Mouse (Mus musculus) cerebellum, adult 11 months (tissue): ENCODE data around the gene Kansl1l.
A peak's percentile ranks its signal among the peaks of the same experiment; 100 is the strongest.

ENCODE experiments used
- DNase-seq: peaks from one replicate; pipeline ENCODE4 v3.0.0; 2022

The Kansl1l gene

DNA sequence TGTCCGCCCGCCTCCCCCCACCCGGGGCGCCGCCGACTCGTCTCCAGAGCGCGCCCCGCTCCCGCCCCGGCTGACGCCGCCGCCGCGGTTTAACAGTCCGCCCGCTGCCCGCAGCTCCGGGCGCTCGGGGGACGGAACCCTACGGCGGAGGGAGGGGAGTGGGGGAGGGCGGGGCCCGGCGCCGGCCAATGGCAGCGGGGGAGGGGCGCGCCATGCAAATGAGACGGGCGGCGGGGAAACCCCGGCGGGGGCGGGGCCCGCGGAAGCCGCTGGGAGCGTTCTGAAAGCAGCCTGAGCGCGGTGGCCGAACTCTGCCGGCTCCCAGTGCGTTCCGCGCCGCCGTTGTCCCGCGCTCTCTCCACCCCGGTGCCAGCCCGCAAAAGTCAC is at the start of gene Kansl1l:
Gene Kansl1l (minus strand): TSS at position 110 of the 387 bp plus-strand sequence.
- DNase-seq: peak; percentile 93

DNA sequence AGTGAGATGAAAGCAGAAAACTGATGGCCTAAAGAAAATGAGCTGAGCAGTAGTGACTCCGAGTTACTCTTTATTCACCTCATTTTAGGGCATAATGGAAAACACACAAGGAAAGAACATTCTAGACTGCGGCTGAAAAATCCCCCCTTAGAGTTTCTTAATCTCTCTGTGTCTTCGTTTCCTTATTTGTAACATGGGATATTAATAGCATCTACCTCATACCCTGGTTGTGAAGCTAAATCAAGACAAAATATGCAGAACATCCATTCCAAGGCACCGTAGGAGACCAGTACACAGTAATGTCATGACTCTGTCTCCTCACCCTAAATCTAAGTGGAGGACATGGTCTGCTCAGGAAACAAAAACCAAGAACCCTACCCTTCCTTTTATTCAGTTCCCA is 48.3 kb upstream of the Kansl1l start:
- no peak for DNase-seq

DNA sequence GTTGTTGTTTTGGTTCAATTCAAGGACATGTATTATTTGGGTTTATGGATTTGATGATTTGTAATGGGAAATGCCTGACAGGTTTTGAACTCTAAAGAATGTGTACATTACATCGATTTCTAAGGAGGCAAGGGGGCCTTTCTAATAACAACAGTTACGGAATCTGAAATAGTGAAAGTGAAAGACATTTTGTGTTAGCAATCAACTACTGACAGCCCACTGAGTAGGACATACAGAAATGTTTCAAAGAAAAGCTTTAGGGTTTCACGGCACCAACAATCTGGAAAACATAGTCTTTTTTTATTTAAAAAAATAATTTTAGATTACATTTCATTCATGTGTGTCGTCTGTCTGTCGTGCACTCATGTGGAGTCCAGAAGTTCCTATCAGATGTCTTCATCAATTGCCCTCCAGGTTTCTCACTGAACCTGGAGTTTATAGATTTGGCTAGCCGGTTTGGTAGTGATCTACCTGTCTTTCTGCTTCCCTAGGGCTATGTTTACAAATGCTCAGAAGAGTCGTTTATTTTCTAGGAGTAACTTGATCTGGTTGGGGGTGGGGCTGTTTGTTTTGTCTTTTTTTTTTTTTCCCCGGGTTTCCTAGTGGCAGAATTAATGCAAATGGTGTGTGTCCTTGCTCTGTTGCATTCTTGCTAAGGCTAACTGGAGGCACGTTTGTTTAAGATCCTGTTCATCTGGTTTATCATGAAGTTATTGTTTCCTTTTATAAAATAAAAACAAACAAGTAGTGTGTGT is 46.6 kb upstream of the Kansl1l start:
- DNase-seq: no peak

DNA sequence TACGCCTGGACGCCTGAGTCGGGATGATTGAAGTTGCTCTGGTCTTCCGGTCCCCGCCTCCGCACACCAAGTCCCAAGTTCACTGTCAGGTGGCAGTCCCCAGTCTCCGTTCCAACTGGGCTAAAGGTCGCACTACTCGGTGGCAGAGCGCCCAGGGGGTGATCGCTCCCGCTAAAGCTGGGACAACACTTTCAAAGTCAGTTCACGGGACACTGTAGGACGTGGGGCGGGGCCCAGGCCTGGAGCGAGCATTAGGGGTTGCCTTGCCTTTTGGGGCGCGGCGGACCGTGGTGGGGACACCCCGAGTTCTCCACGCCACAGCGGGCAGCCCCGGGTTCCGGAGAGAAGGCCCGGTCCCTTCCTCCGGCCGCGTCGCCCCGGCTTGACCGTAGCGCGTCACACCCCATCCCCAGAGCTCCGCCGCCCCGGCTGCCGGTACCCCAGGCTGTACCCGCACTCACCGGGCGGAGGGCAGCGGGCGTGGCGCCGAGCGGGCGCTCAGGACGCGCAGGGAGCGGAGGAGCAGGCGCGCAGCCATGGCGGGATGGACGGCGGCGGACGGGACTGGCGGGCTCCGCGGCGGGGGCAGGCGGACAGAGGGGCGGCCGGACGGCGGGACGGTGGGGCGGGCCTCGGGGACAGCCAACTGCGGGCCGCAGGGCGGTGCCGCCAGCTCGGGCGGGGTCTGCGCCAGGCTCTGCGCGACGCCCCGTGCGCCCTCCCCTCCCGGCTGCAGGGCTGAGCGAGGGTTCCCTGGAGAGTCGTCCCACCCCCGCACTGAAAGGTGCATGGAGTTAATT is 45.5 kb upstream of the Kansl1l start, which contains the start of gene Acadl:
Gene Acadl (minus strand): TSS at position 566 of the 800 bp plus-strand sequence.
- DNase-seq: peak; percentile 23

DNA sequence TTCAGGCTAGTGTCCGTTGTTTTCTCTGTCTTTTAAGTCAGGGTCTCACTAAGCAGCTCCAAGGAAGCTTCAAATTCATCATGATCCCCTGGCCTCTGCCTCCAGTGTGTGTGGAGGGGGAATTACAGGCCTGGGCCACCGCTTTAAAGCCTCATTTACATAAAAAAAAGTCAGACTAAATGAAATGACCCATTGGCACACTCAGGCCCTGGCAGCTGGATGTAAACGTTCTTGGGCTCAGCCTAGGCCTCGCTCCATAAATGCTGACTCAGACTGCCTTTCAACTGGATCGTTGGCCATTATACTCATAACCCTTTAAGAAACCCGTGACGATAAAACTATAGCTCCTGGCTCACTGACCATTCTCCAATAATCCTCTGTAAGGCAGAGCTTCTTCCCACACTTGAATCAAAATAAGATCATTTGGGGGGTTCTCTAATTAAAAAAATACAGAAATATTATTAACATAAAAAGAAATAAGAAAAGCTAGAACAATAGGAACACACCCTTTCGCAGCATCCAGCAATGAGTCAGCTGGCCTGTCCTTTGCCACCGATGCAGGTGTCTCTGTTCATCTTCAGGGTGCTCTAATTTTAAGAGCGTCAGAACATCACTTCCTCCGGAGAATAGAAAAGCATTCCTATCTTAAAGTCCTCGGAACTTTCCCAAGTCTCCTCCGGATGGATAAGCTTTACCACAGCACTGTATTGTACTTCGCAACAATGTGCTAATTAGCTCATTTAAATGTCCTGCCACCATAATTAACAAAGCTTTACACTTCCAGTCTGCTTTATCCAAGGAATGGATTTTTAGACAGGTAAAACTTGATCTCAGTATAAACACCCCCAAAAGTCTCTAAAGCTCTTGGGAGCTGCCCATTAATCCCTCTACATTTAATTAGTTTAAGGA is 44.7 kb upstream of the Kansl1l start:
- no peak for DNase-seq

DNA sequence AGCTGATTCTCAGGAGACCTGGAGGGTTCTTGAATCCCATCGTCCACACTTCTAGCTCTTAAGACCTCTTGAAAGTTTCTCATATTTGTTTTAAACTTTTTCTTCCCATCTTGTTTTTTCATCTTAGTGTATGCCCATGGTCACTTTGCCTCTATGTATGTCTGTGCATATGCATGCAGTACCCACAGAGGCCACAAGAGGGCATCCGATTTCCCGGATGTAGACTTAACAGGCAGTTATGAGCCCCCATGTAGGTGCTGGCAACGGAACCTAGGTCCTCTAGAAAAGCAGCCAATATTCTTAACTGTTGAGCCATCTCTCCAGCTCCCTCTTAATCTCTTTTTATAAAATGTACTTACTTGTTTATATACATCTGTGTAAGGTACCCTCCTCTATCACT is 30.1 kb upstream of the Kansl1l start:
- DNase-seq: no peak

DNA sequence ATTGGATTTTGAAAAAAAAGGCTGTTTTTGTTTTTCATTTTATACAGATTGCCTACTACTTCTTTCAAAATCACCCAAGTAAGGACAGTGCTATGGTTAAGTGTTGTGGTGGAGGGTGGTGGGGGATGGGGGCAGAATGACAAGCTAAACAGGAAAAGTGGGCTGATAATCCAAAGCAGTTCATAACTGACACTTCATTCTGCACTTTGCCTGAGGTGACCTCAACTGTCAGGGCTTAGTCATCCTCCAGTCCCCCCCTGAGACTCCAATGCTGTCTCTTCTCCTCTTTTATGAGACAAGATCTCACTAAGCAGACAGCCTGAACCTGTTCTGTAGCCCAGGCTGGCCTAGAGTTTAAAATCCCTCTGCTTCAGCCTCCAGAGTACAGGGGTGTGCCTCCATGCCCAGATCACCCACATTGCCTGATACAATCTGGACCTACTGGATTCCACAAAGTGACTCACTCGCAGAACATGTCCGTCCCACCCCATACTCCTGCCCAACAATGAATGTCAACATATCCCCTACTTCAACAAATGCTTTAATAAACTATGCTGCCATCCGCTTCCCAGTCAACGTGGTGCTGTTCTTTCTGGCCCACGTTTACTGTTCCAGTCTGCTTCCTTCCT is 28.4 kb upstream of the Kansl1l start:
- DNase-seq: no peak

DNA sequence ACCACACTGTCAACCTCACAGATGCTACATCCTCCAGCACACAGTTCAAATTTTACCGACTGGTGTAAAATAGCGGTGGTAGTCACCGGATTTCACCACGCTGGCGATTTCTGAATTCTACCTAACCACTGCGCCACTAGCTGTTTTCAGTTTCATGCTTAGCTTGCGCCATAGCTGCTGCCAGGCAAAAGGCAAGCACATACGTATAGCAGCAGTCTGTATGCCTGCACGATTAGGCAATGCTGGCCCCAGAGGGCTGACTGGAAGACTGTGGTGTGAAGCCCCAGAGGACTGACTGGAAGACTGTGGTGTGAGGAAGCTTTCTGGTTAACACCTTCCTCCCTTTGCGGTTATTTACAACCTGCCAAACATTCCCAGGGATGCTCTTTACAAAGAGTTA is 24.6 kb upstream of the Kansl1l start:
- no peak for DNase-seq

DNA sequence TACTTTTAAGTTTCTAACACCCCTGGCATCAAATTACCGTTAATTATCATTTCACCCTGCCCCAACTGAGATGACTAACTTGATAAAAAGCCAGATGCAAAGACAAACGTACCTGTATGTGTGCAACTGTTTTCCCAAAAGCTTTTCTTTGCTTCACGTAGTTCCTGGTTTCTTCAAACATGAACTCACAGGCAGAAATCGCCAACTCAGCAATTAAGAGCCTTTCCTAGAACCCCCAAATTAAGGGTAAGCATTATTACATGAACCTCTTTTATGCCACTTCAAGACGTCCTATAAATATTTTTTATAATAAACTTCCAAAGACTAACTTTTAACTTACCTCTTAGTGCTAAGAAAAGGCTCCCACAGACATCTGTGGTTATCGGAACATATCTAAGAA is 24.1 kb upstream of the Kansl1l start:
- no peak for DNase-seq

DNA sequence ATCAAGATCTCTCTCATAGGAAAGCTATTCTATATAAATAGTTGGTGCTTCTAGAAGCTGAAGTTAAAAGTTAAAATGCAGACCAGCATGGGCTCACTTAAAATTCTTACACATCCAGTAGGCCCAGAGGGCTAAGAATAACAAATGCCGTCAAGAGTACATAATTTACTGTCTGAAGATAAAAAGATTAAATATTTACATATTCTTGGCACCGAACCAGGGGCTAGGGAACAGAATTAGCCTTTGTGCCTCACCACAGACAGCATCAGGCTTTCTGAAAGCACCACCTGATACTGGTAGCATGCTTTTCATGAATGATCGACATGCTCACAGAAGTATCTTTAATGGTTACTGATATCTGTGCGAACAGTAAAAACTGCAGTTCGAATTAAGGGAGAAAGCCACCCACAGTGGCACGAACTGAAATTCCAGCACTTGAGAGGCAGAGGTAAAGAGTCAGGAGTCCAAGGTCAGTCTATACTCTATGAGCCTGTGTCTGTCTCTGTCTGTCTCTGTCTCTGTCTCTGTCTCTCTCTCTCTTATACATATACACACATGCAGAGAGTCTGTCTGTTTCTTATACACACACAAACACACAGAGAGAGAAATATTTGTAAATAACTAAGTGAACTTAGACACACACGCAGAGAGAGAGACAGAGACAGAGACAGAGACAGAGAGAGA is 22.5 kb upstream of the Kansl1l start:
- no peak for DNase-seq

DNA sequence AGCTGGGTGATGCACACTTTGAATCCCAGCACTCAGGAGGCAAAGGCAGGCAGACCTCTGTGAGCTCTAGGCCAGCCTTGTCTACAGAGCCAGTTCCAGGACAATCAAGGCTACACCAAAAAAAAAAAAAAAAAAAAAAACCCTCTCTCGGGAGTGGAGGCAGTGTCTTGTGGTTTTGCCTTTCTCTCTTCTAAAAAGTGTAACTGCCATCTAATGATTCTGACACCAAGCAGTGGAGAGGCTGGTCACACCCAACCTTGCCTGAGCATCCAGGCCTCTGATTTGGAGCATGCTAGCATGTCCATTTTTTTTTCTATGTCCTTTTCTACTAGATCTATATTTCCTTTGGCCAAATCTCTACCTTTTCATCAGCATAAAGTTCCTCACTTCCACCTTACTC is 21.8 kb upstream of the Kansl1l start:
- DNase-seq: no peak

DNA sequence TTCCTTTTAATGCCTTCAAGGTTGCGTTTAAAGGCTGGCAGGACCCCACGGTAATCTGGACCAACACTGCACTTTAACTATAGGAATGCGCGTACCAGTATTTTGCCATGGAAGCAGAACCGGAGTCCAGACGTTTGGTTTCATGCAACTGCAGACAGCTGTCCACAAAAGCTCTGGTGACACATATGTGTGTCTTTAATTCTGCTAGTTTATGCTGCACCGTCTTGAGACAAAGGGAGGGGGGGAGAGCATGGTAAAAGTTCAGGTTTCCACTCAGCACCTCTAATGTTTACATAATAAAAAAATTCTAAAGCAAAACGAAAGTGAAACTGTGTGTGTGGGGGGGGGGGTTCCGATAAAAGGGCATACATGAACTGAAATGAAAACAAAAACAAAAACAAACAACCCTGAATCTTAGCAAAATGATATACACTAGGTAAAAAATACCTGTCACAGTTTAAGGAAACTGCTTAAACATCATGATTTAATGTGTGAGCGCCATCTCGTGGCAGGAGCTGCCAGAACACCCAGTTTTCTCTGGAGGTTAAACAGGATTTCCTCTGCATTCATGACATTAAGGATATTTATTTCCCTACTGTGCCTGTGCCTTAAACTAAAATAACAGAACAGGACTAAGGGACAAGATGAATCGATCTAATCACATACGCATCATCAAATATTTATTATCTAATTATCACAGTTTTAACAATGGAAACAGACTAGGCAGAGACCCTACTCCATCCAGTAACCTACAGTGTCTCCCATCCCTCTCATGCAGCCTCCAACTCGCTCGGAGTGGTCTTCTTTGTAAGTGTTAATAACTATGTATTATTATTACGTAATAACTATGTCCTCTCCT is 21.1 kb upstream of the Kansl1l start:
- DNase-seq: peak; percentile 61

DNA sequence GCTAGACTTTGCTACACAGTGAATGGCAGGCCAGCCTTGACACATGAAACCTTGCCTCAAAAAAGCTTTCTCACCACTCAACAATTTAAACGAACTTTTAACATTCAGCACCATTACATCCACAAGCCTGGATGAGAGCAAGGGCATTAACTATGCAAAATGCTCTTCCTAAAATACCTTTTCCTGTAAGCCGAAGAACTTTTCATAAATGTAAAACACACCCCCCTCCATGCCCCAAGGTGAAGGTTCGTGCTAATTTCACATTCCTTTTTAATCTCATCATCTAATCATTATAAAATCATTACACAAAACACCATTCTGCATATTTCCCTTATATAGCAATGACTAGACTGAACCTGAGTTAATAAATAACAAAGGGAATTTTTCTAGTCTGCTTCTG is 19.8 kb upstream of the Kansl1l start:
- no peak for DNase-seq

DNA sequence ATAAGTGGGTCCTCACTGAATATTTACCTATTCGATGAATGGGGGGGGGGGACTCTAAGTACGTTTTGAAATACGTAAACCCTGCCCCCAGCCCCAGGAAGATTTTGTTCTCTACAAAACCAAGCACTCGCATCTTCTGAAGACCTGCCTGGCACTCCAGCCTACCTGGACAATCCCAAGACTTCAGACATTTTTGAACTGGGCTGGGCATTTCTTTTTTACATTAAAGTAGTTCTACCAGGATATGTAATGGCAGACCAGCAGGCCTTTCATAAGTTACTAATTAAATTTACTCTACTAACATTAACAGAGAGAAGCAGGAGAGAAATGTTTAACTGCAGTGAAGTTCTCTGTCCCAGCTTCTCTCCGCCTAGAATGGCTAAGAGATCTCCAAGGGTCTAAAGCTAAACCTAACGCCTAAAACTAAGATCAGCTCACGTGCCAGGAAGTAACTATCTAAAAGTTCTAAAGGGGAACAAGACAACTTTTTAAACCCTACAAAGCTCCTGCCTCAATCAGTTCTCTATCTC is 15.3 kb upstream of the Kansl1l start:
- no peak for DNase-seq

DNA sequence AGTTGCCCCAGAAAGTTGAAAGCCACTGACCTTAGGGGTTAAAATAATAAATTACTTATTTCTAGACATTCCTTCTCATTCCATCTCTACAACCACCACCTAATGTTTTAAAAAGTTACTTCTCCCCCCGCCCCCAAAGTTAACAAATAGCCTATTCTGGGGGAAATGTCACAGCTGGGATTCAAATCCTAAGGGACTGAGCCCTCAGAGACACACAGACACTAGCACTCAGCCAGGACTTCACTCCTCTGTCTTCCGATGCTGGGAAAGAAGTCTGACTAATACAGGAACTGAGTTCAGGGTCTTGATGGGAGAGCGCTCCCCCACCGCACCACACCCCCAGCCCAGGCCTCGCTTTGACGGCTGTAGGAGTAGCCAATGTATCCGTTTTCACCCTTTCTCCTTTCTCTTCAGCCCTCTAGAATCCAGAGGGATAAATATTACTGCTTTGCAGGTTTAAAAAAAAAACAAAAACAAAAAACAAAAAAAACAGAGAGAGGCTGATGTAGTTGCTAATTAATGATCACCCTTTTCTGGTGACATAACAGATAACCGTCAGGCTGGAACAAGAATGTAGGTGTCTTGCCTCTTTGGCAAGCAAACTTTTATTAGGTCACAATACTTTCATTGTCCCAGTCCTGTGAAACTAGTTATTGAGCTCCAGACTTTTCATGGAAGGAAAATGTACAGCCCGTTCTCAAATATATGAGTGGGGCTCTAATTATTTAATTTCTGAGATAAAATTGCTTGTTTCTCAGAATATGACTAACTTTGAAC is 14.7 kb upstream of the Kansl1l start:
- DNase-seq: no peak

DNA sequence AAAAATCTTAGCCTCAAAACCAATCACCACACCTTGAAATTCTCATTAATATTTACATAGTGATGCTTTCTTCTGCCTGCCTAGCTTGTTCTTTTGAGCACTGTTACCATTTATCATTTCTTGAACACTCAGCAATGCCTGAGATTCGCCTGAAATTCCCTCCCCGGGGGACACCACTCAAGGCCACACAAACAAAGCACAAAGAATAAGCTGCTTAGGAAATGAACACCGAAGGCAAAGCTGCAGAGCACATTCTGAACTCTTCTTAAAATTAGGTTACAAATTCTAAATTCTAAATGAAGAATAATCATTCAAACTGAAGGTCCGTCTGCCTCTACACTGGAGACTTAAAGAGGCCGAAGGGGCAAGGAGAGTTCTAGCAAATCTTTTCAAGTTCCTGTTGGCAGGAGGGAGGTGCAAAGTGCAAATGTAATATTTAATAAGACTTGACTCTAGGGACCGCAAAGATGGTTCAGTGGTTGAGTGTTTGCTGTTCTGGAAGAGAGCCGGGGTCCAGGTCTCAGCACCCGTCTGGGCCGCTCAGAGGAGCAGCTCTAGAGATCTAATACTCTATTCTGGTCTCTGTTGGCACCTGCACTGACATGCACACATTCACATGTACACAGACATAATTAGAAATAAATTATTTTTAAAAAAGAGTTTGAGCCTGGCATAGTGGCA is 12.2 kb upstream of the Kansl1l start:
- DNase-seq: no peak

DNA sequence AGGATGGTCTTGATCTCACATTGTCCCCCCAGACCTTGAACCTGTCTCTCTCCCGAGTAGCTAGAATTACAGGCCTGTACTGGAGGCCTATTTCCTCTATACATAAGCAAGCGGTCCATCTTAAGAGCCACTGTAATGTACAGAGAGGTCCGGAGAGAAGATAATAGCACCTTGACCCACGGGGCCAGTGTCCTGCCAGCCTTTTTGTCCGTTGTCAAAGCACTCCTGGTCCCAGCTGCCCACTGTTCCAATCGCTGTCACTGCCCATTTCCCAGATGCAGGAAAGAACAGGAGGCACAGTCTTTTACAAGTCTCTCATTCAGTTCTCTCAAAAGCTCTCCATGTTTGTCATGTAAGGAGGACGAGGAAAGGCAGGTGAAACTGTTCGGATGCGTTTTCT is 4.6 kb upstream of the Kansl1l start:
- no peak for DNase-seq

DNA sequence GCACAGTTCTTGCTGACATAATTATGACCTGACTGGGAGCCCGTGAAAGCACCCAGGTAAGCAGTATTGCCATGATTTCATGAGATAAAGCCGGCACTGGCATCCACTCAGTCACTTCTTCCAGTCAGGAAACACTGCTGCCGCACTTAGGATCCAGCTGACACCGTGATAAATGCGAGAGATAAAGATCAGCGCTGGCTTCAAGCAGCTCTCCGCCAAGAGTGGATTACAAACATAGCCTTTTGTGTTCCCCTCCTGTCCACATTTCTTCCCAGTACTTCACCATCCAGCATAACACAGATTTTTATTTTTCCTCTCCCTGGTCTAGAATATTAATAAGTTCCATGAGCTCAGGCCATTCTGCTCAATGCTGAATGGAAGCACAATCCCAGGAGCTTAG is 2.9 kb upstream of the Kansl1l start:
- no peak for DNase-seq

DNA sequence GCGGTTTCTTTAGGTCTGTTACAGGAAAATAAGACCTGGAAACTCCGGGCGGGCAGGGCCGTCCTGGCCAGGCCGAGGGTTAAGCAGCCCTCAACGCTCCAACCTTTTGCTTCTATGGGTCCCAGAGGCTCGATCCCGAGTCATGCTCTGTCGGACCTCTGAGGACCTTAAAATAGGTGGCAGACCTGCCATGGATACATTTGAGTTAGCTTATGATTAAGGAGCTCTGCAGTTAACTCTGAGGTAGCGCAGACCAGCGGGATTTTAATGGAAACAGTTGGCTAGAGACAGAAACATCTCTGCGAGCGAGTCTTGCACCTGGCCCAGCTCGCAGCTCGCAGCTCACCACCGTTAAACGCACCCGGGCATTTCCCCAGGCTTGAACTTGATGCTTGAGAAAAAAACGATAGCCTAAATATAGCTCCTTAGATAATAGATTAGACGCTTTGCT is 528 bp upstream of the Kansl1l start:
- DNase-seq: no peak
